Mouse (Mus musculus) thymus, adult 2 months (tissue): Measurements from ENCODE around the gene A130010J15Rik.

Experiments used
- CTCF ChIP-seq: fragments of 200-500 bp; IDR thresholded peaks from 2 replicates; pipeline ENCODE4 v1.5.1; 2012; ENCODE audit warnings: mild to moderate bottlenecking, control low read depth, low read length, moderate library complexity, borderline replicate concordance; ENCODE audit not compliant: control insufficient read depth, poor library complexity, insufficient read depth; ENCODE audit errors: extremely low read depth
- POLR2A ChIP-seq: fragments of 200-500 bp; IDR thresholded peaks from 2 replicates; pipeline ENCODE4 v1.6.1; 2012; ENCODE audit warnings: mild to moderate bottlenecking, low read length, control low read depth, moderate library complexity; ENCODE audit not compliant: control insufficient read depth, poor library complexity, insufficient read depth; ENCODE audit errors: extremely low read depth

- TF ChIP-seq POLR2A (no peak), CTCF (no peak)
These were observed 34.1 kb upstream of the A130010J15Rik start for GRCm38 (mm10) chr1:193133726-193134125.
